Mouse (Mus musculus) erythroblast, embryonic 14.5 days (primary cell): ENCODE data around the gene Cnksr3.

Experiments used
- GATA1 ChIP-seq: IDR thresholded peaks from 2 replicates; pipeline ENCODE4 v1.6.1; 2012; ENCODE audit warnings: low read length, inconsistent platforms, mixed read lengths
- TAL1 ChIP-seq: IDR thresholded peaks from 3 replicates; pipeline ENCODE4 v1.6.1; 2012; ENCODE audit warnings: low read length, inconsistent platforms, mixed read lengths

- no peak for TF ChIP-seq TAL1
- no peak for TF ChIP-seq GATA1
Measured at GRCm38 (mm10) chr10:7117785-7118184, 94.3 kb downstream of the Cnksr3 start.
